ENCODE assay signal across 16 mouse cellular contexts in genomic region chr14:24960875-24961274, GRCm38 (mm10).
A peak's percentile ranks its signal among the peaks of the same experiment; 100 is the strongest.
DNase-seq lines count a peak whose midpoint lies in the region; ATAC-seq lines count a peak whose summit lies in the region.
"Had no signal": no experiment of that assay in that cellular context is flagged by ENCODE, and none has a peak within 500 bp of the region (broad histone marks: within the 10 kb centered on the region; RNA-seq: fewer than 3 reads in every experiment).

No protein-coding gene starts in this region.

- no peaks in the 10 kb centered on the region for H3K9me3 ChIP-seq in midbrain, embryonic 10.5 days (replicated peaks)
- no peaks in the 10 kb centered on the region for H3K9me3 ChIP-seq in midbrain, embryonic 16.5 days (replicated peaks; ENCODE audit: control insufficient read depth, low read length, poor library complexity, severe bottlenecking)
- no peaks in the 10 kb centered on the region for H3K9me3 ChIP-seq in limb, embryonic 15.5 days
- H3K9me3 ChIP-seq: heart, embryonic 15.5 days; liver, embryonic 12.5 days; midbrain, embryonic 15.5 days had no signal

- no peaks in the 10 kb centered on the region for H3K27me3 ChIP-seq in midbrain, embryonic 10.5 days (ENCODE audit: low read depth, poor library complexity, severe bottlenecking)
- no peaks in the 10 kb centered on the region for H3K27me3 ChIP-seq in midbrain, embryonic 16.5 days (ENCODE audit: control insufficient read depth, insufficient read depth, low read depth, low read length)
- no peaks in the 10 kb centered on the region for H3K27me3 ChIP-seq in limb, embryonic 15.5 days
- H3K27me3 ChIP-seq: heart, embryonic 15.5 days; liver, embryonic 12.5 days; midbrain, embryonic 15.5 days had no signal

- no peak overlapping the region for H3K9ac ChIP-seq in midbrain, embryonic 16.5 days (ENCODE audit: low read depth, low read length)
- H3K9ac ChIP-seq in limb, embryonic 15.5 days = no peak overlapping the region
- H3K9ac ChIP-seq: heart, embryonic 15.5 days; liver, embryonic 12.5 days; midbrain, embryonic 15.5 days had no signal

- peaks cover 16% of the 10 kb centered on the region for H3K4me1 ChIP-seq in midbrain, embryonic 10.5 days
- peaks cover 9% of the 10 kb centered on the region; the same call in 1 of the 2 replicates for H3K4me1 ChIP-seq in midbrain, embryonic 16.5 days (ENCODE audit: control insufficient read depth, insufficient read depth, low read length)
- H3K4me1 ChIP-seq in limb, embryonic 15.5 days = peaks cover 29% of the 10 kb centered on the region
- H3K4me1 ChIP-seq: heart, embryonic 15.5 days; liver, embryonic 12.5 days had no signal

- ATAC-seq in cerebellum, adult (ENCODE audit: insufficient number of reproducible peaks, low FRiP score, low TSS enrichment) = no peak; the same call in 1 of the 2 replicates
- no peak for ATAC-seq in midbrain, embryonic 16.5 days
- peak; percentile 14; the same call in 1 of the 2 replicates for ATAC-seq in limb, embryonic 15.5 days (ENCODE audit: insufficient number of reproducible peaks, low FRiP score, low TSS enrichment, low read depth)
- ATAC-seq: liver, embryonic 12.5 days had no signal

- no peak overlapping the region for H3K4me2 ChIP-seq in midbrain, embryonic 16.5 days (ENCODE audit: low read length)
- no peak overlapping the region for H3K4me2 ChIP-seq in limb, embryonic 15.5 days
- H3K4me2 ChIP-seq: heart, embryonic 15.5 days; liver, embryonic 12.5 days; midbrain, embryonic 15.5 days had no signal

- no peaks in the 10 kb centered on the region for H3K36me3 ChIP-seq in midbrain, embryonic 10.5 days
- H3K36me3 ChIP-seq in midbrain, embryonic 16.5 days (ENCODE audit: control insufficient read depth, insufficient read depth, low read length) = no peaks in the 10 kb centered on the region
- no peaks in the 10 kb centered on the region for H3K36me3 ChIP-seq in limb, embryonic 15.5 days
- H3K36me3 ChIP-seq: heart, embryonic 15.5 days; liver, embryonic 12.5 days; midbrain, embryonic 15.5 days had no signal

- no peak overlapping the region for H3K4me3 ChIP-seq in midbrain, embryonic 10.5 days
- H3K4me3 ChIP-seq in midbrain, embryonic 16.5 days (ENCODE audit: low read depth, low read length) = no peak overlapping the region
- H3K4me3 ChIP-seq in limb, embryonic 15.5 days = no peak overlapping the region
- H3K4me3 ChIP-seq: erythroblast, embryonic 14.5 days; heart, embryonic 15.5 days; liver, embryonic 12.5 days; midbrain, embryonic 15.5 days had no signal

- WGBS in midbrain, embryonic 10.5 days = 72% methylated on average over 3 of the region's 3 CpGs
- 54% methylated on average over 3 of the region's 3 CpGs for WGBS in midbrain, embryonic 16.5 days
- 40% methylated on average over 3 of the region's 3 CpGs for WGBS in limb, embryonic 15.5 days

- H3K27ac ChIP-seq in midbrain, embryonic 10.5 days (replicated peaks) = peak overlapping the region; percentile 74; the same call in 1 of the 2 replicates
- no peak overlapping the region for H3K27ac ChIP-seq in midbrain, embryonic 16.5 days (ENCODE audit: low read length)
- H3K27ac ChIP-seq in limb, embryonic 15.5 days = 0 out of 2 replicates have a peak overlapping the region, but pooled peaks have one; percentile 44
- H3K27ac ChIP-seq: heart, embryonic 15.5 days; liver, embryonic 12.5 days had no signal

- intact Hi-C loops in heart, postnatal 10 days (cut with DNase I) = no loop called here

- peak; percentile 48 to 53 for DNase-seq in cerebellum, adult 18-20 months
- peak; percentile 21 for DNase-seq in heart, postnatal 10 days
- no peak for DNase-seq in heart, postnatal 4 days
- no peak for DNase-seq in midbrain, embryonic 10.5 days (ENCODE audit: low spot score)
- no peak for DNase-seq in thymus, postnatal 25 days
- DNase-seq: B cell, adult 2 months; kidney, adult 2 months; right cerebral cortex, postnatal 14 days; thymus, adult 2 months had no signal

Comparison
In these comparisons a context has a peak if more than half of its experiments do, and no peak if none do; other contexts are left out.
1. DNase-seq: peak in cerebellum, adult 18-20 months (2 of 2) and heart, postnatal 10 days (2 of 2); none in heart, postnatal 4 days (single experiment), midbrain, embryonic 10.5 days (single experiment) and thymus, postnatal 25 days (single experiment).